ENCODE assay signal across 8 mouse cellular contexts in the genomic region with DNA sequence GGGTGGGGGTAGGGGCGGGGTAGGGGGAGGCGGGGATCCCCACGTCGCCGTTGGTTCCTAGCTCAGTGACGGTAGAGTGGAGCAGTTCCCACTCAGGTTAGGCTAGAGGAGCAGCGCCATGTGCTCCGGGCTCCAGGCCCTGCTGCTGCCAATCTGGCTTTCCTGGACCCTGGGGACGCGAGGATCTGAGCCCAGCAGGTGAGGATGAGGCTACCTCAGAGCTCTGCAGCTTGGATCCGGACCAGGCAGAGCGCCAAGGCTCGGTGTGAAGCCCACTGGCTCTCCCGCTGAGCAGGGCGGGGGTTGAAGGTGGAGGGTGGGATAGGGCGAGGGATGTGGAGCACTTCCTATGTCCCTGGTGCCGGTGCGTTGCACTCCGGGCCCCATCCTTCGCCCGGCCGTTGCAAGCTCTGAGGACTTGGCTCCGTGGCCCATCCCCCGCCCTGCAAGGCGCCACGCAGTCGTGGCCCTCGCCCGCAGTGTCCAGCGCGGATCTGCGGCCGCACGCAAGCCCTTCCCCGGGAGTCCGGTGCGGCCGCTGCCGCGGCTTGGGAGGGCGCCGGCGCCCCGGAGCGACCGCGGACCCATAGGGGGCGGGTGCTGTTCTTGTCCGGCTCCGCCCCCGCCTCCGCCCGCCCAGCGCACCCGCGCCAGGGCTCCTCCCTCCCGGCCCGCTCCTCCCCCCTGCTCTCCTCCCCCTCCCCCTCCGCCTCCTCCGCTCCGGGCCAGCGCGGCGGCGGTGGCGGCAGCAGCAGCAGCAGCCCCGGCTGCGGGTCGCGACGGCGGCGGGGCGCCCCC.
A peak's percentile ranks its signal among the peaks of the same experiment; 100 is the strongest.
DNase-seq lines count a peak whose midpoint lies in the region; ATAC-seq lines count a peak whose summit lies in the region.

No protein-coding gene starts in this region.

- peak overlapping the region; percentile 74 for H3K4me3 ChIP-seq in forebrain, embryonic 15.5 days
- peak overlapping the region; percentile 69 for H3K4me3 ChIP-seq in midbrain, embryonic 16.5 days (ENCODE audit: low read depth, low read length)

- 0 out of 2 replicates have a peak, but pooled peaks cover 4% of the 10 kb centered on the region for H3K27me3 ChIP-seq in forebrain, embryonic 15.5 days
- H3K27me3 ChIP-seq in midbrain, embryonic 16.5 days (ENCODE audit: control insufficient read depth, insufficient read depth, low read depth, low read length) = no peaks in the 10 kb centered on the region

- peak overlapping the region; percentile 94 for H3K4me2 ChIP-seq in forebrain, embryonic 15.5 days (replicated peaks)
- H3K4me2 ChIP-seq in midbrain, embryonic 16.5 days (ENCODE audit: low read length) = peak overlapping the region; percentile 88

- H3K27ac ChIP-seq in forebrain, embryonic 15.5 days (replicated peaks) = peak overlapping the region; percentile 86
- peak overlapping the region; percentile 94 for H3K27ac ChIP-seq in midbrain, embryonic 16.5 days (ENCODE audit: low read length)

- WGBS in forebrain, embryonic 15.5 days = under 1% methylated on average over 67 of the region's 74 CpGs
- 2% methylated on average over 39 of the region's 74 CpGs for WGBS in midbrain, embryonic 16.5 days

- H3K36me3 ChIP-seq in forebrain, embryonic 15.5 days = no peaks in the 10 kb centered on the region
- H3K36me3 ChIP-seq in midbrain, embryonic 16.5 days (ENCODE audit: control insufficient read depth, insufficient read depth, low read length) = no peaks in the 10 kb centered on the region

- DNase-seq in gastrocnemius, postnatal 14 days = peak; percentile 18
- DNase-seq in gastrocnemius, postnatal 25 days = no peak
- peak; percentile 92 for DNase-seq in cerebellum, adult 11-12 months
- DNase-seq in induced T-regulatory cell, adult 2 months (ENCODE audit: low read depth) = peak; percentile 2
- peak; percentile 76 to 83 for DNase-seq in left cerebral cortex, postnatal 25 days (ENCODE audit: low spot score in 2 of 2)
- DNase-seq in telencephalon, adult 2 months (ENCODE audit: low read depth, low spot score) = peak; percentile 67

- intact Hi-C loops in gastrocnemius, postnatal 14 days (cut with DNase I; ENCODE audit: low total_unique reads) = no loop called here
- intact Hi-C loops in left cerebral cortex, postnatal 25 days (cut with DNase I) = loop anchor here (5.0 to 10.0 kb wide), 3 partner anchors 57 to 1637 kb away; a partner anchor contains a TSS

- ATAC-seq in forebrain, embryonic 15.5 days (replicated peaks) = peak; percentile 93
- peak; percentile 91 for ATAC-seq in midbrain, embryonic 16.5 days

- H3K9me3 ChIP-seq in forebrain, embryonic 15.5 days = no peaks in the 10 kb centered on the region
- no peaks in the 10 kb centered on the region for H3K9me3 ChIP-seq in midbrain, embryonic 16.5 days (replicated peaks; ENCODE audit: control insufficient read depth, low read length, poor library complexity, severe bottlenecking)

- H3K9ac ChIP-seq in forebrain, embryonic 15.5 days (replicated peaks) = peak overlapping the region; percentile 76
- H3K9ac ChIP-seq in midbrain, embryonic 16.5 days (ENCODE audit: low read depth, low read length) = peak overlapping the region; percentile 91

- H3K4me1 ChIP-seq in forebrain, embryonic 15.5 days = peaks cover 17% of the 10 kb centered on the region
- H3K4me1 ChIP-seq in midbrain, embryonic 16.5 days (ENCODE audit: control insufficient read depth, insufficient read depth, low read length) = peaks cover 25% of the 10 kb centered on the region
